Mouse (Mus musculus) forebrain, postnatal 0 days (tissue): ENCODE measurements around the gene Nrsn2. TPM values are rescaled to one million over a fixed set of nuclear protein-coding genes. Genes with fewer than 3 reads are reported as not detected.

Experiments
- ATAC-seq: fragments of 200-750 bp; cut with Nextera tagmentation; 2 replicates; pipeline ENCODE4 v1.8.0; 2017; ENCODE audit warnings: mild to moderate bottlenecking, moderate library complexity
- DNase-seq: peaks from one replicate; pipeline ENCODE4 v3.0.0-alpha.2; 2015
- H3K27ac ChIP-seq: fragments of 300-500 bp; sonication (generic); 2 replicates; pipeline ENCODE4 v1.5.1; 2014; ENCODE audit warnings: low read depth, mild to moderate bottlenecking, antibody characterized with exemption, low read length, moderate library complexity, mixed read lengths
- H3K27me3 ChIP-seq: fragments of 300-500 bp; sonication (generic); 2 replicates; pipeline ENCODE4 v1.6.1; 2014; ENCODE audit warnings: mild to moderate bottlenecking, low read length, mixed read lengths; ENCODE audit not compliant: insufficient read depth
- H3K36me3 ChIP-seq: fragments of 300-500 bp; sonication (generic); 2 replicates; pipeline ENCODE4 v1.6.1; 2014; ENCODE audit warnings: mild to moderate bottlenecking, moderate library complexity; ENCODE audit not compliant: insufficient read depth
- H3K4me1 ChIP-seq: fragments of 300-500 bp; sonication (generic); 2 replicates; pipeline ENCODE4 v1.6.1; 2014; ENCODE audit warnings: antibody characterized with exemption; ENCODE audit not compliant: insufficient read depth
- H3K4me2 ChIP-seq: fragments of 300-500 bp; sonication (generic); 2 replicates; pipeline ENCODE4 v1.6.1; 2014; ENCODE audit warnings: low read depth, mild to moderate bottlenecking, moderate library complexity
- H3K4me3 ChIP-seq: fragments of 300-500 bp; sonication (generic); 2 replicates; pipeline ENCODE4 v1.5.1; 2014; ENCODE audit warnings: low read depth, low read length, mixed read lengths
- H3K9ac ChIP-seq: fragments of 300-500 bp; sonication (generic); 2 replicates; pipeline ENCODE4 v1.6.1; 2014; ENCODE audit warnings: mild to moderate bottlenecking
- H3K9me3 ChIP-seq: fragments of 300-500 bp; sonication (generic); 2 replicates; pipeline ENCODE4 v1.6.1; 2016; ENCODE audit warnings: low read length
- CTCF ChIP-seq: sonication (generic); IDR thresholded peaks from 2 replicates; pipeline ENCODE4 v1.5.1; 2016; ENCODE audit warnings: antibody characterized with exemption, control low read depth, low read depth
- WGBS: fragments of 180-500 bp; shearing (Covaris S2); extraction: QIAGEN DNeasy Blood & Tissue Kit; methylation state at CpG from one replicate; pipeline ENCODE4 v1.1.7; 2014; 5-methylcytosine and 5-hydroxymethylcytosine counted together
- polyA plus RNA-seq: library from polyadenylated mRNA; unstranded; fragments of >200 nt; fragmentation: Nextera tagmentation; extraction: Ambion mirVana; gene quantifications from 2 replicates; pipeline ENCODE4 v1.2.1, GENCODE M21; 2015
- total RNA-seq: library from RNA; depleted of rRNA; stranded (reverse); fragments of >200 nt; gene quantifications from 2 replicates; pipeline ENCODE4 v1.2.3, GENCODE M21; 2014

The Nrsn2 gene
- total and polyA plus RNA-seq, 2 experiments from 2014 or later: 43.7 to 52.1 TPM

DNA sequence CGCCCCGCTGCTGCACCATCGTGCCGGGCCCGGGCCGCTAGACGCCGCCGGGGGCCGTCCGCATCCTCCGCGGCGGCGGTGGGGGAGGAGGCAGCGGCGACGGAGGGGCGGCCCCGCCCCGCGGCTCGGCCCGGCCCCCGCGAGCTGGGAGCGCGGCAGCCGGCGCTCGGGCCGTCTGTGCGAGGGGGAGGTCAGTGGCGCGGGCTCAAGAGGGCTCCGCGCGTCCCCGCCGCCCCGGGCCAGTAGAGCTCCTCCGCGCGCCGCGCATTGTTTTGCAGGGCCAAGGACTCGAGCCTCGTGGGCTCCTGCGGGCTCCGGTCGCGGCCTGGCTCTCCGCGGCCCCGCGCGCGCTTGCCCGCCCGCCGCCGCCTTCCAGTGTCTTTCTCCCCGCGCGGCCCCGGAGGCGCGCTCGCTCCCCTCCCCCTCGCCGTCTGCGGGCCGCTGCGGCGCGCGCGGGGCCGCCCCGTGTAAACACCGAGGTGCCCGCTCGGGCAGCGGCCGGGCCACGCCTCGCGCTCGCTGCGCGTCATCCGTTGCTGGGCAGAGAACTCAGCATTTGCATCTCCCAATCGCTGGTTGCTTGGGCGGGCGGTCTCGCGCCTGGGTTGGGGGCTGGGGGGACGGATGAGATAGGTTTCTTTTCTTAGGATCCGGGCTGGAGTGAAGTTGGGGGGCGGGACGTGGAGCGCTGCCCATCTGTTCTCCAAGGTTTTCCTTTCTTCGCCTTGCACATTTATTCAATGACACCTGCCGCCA is 21.4 kb upstream of the Nrsn2 start, which contains the start of gene Sox12:
Gene Sox12, minus strand, starts transcription at position 384 of the 756 bp plus-strand sequence.
- Histone ChIP-seq H3K4me2 (peak within 1 kb of the TSS; percentile 85), H3K4me1 (peaks cover 9% of the 10 kb centered on the region; the same call in 1 of the 2 replicates), H3K27ac (peak within 1 kb of the TSS; percentile 100), H3K4me3 (peak within 1 kb of the TSS; percentile 91), H3K36me3 (0 out of 2 replicates have a peak, but pooled peaks cover 4% of the 10 kb centered on the region), H3K9ac (peak within 1 kb of the TSS; percentile 97), H3K27me3 (no peaks in the 10 kb centered on the region), H3K9me3 (no peaks in the 10 kb centered on the region)
- no peak for TF ChIP-seq CTCF
- peak; percentile 98 for DNase-seq
- WGBS: 1% methylated on average over 84 of the region's 104 CpGs
- ATAC-seq: peak; percentile 77

DNA sequence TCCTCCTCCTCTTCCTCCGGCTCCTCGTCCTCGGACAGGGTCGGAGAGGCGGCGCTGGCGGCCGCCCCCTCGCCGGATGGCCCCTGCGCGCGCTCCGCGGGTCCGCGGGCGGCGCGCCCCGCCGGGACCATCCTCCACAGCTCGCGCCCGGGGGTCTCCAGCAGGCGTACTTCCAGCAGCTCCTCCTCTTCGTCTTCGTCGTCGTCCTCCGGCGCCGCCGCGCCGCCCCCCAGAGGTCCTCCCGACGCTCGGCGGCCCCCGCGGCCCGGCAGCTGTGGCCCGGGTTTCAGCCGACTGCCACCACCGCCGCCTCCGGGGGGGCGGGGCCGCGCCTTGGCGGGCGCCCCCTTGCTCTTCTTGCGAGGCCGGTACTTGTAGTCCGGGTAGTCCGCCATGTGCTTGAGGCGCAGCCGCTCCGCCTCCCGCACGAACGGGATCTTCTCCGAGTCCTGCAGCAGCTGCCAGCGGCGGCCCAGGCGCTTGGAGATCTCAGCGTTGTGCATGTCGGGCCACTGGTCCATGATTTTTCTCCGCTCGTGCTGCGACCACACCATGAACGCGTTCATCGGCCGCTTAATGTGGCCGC is 20.7 kb upstream of the Nrsn2 start:
- H3K9ac ChIP-seq: peak overlapping the region; percentile 97
- peak overlapping the region; percentile 100 for H3K27ac ChIP-seq
- peak; percentile 17; the same call in 1 of the 2 replicates for TF ChIP-seq CTCF
- 0 out of 2 replicates have a peak, but pooled peaks cover 4% of the 10 kb centered on the region for H3K36me3 ChIP-seq
- peak overlapping the region; percentile 85 for H3K4me2 ChIP-seq
- H3K27me3 ChIP-seq: no peaks in the 10 kb centered on the region
- H3K4me1 ChIP-seq: peaks cover 9% of the 10 kb centered on the region; the same call in 1 of the 2 replicates
- no peaks in the 10 kb centered on the region for H3K9me3 ChIP-seq
- H3K4me3 ChIP-seq: peak overlapping the region; percentile 91
- ATAC-seq: peak; percentile 7
- peak; percentile 85 for DNase-seq
- under 1% methylated on average over 70 of the region's 77 CpGs for WGBS

DNA sequence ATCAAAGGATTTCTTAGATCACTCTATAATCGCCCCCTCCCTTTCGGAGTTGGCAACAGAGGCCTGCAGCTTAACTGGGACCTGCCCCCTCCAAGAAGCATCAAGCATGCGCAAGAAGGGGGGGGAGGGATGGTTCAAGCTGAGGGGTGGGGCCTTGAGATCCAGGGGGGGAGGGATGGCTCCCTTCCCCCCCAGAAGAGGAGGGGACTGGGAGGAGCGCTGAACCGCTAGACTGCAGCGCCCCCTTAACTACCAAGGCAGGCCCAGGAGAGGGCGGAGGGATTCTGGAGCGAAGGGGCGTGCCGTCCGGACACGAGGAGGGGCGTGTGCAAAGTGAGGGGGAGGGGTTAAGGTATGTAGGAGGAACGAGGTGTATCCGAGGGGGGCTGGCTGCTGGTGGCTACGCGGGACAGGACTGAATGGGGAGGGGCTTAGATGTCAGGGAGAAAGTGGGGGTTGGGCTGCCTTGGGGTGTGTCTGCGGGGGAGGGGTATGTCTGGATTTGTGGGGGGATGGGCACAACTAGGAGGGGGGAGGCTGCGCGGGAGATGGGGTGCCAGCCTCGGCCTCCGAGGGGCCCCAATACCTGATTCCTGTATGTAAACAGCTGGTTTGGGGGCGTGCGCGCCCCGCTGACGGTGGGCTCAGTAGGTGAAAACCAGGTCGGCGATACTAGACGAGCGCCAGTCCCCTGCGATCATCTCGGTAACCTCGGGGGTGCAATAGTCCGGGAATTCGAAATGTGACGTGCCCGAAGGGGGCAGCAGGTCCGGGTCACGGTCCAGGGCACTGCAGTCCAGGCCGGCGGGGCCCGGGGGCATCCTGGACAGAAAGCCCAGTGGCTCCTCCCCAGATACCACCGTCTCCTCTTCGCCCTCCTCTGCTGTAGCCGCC is 19.9 kb upstream of the Nrsn2 start:
- peak; percentile 79 for TF ChIP-seq CTCF
- WGBS: 4% methylated on average over 44 of the region's 46 CpGs
- peak; percentile 55 for ATAC-seq
- Histone ChIP-seq H3K27ac (peak overlapping the region; percentile 100), H3K9ac (peak overlapping the region; percentile 97), H3K4me2 (peak overlapping the region; percentile 85), H3K9me3 (no peaks in the 10 kb centered on the region), H3K4me1 (peaks cover 9% of the 10 kb centered on the region; the same call in 1 of the 2 replicates), H3K4me3 (peak overlapping the region; percentile 91), H3K36me3 (0 out of 2 replicates have a peak, but pooled peaks cover 4% of the 10 kb centered on the region), H3K27me3 (no peaks in the 10 kb centered on the region)
- DNase-seq: peak; percentile 96

DNA sequence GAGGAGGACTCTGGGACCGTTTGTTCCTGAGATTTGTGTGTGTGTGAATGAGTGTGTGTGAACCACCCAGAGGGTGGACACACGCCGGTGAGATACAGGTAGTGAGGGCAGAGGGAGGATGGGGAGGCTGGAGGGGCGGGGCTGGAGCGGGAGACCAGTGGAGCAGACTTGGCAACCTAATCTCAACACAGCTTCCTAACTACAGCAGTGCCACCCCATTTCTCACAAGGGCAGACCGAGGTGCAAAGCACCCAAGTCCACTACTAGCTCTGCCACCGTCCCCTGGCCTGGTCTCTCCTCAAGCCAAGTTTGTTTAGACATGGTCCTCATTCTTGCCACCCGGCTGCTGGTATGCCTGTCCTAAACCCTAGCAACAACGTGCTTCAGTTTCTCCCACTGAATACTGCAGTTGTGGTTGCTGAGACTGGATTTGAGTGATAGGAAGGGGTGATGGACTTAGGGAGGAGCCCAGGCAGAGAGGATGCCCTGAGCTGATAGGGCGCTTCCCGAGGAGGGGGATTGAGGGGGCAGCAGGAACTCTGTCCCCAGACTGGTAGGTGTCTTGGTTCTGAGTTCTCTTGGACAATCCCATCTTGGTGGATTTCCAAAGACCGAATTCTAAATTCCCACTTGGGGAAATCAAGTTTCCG is 19.0 kb upstream of the Nrsn2 start:
- H3K27ac ChIP-seq: peak overlapping the region; percentile 100; the same call in 1 of the 2 replicates

DNA sequence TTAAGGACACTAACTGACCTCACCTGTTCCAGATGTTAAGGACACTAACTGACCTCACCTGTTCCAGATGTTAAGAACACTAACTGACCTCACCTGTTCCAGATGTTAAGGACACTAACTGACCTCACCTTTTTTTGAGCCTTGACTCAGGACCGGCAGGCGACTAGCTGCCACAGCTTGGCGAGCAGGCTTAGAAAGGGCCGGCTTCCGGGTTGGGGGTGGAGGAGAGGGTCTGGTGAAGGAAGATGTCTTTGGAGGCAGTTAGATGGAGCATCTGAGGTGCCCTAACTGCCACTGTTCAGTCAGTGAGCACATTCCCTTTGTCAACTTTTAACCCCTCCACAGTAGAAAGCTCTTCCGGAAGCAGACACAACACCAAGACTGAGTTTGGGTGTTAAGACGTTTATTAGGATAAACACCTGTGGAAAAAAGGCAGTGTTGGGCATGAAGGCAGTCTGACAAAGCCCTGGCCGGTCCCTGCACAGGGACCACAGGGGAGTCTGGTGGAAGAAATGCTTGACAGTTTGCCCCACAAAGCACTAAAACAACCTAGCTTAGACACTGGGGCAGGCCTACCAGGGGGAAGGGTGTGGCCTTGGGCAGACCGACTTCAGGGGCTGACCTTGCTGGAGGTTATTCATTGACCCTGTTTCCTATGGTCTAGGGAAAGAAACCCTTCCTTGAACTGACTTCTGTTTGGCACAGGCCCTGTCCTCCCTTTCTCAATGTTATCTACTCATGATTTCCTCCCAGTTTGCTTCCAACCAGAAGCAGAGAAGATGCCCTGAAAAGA is 17.0 kb upstream of the Nrsn2 start:
- WGBS: 42% methylated on average over 9 of the region's 9 CpGs
- peaks cover 9% of the 10 kb centered on the region; the same call in 1 of the 2 replicates for H3K4me1 ChIP-seq
- H3K27me3 ChIP-seq: no peaks in the 10 kb centered on the region
- no peak for TF ChIP-seq CTCF
- no peak overlapping the region for H3K4me3 ChIP-seq
- H3K27ac ChIP-seq: no peak overlapping the region
- no peak for ATAC-seq
- no peak overlapping the region for H3K9ac ChIP-seq
- 0 out of 2 replicates have a peak, but pooled peaks cover 4% of the 10 kb centered on the region for H3K36me3 ChIP-seq
- no peak for DNase-seq
- H3K9me3 ChIP-seq: no peaks in the 10 kb centered on the region
- peak overlapping the region; percentile 85 for H3K4me2 ChIP-seq

More for the DNA sequence above, 19.0 kb upstream of the Nrsn2 start:
- peak overlapping the region; percentile 97 for H3K9ac ChIP-seq
- DNase-seq: no peak
- no peak for TF ChIP-seq CTCF
- H3K4me1 ChIP-seq: peaks cover 9% of the 10 kb centered on the region; the same call in 1 of the 2 replicates
- 0 out of 2 replicates have a peak, but pooled peaks cover 4% of the 10 kb centered on the region for H3K36me3 ChIP-seq
- peak overlapping the region; percentile 91 for H3K4me3 ChIP-seq
- H3K9me3 ChIP-seq: no peaks in the 10 kb centered on the region
- peak overlapping the region; percentile 85 for H3K4me2 ChIP-seq
- 16% methylated on average over 13 of the region's 13 CpGs for WGBS
- no peak for ATAC-seq
- no peaks in the 10 kb centered on the region for H3K27me3 ChIP-seq
